Mouse (Mus musculus) embryonic facial prominence, embryonic 10.5 days (tissue): ENCODE measurements around the gene 6330409D20Rik. TPM values are rescaled to one million over a fixed set of nuclear protein-coding genes. Genes with fewer than 3 reads are reported as not detected.

Source experiments
- DNase-seq: peaks from one replicate; pipeline ENCODE4 v3.0.0-alpha.2; 2017; ENCODE audit warnings: low spot score
- H3K27ac ChIP-seq: fragments of 300-500 bp; sonication (generic); replicated peaks from 2 replicates; pipeline ENCODE4 v1.5.1; 2016; ENCODE audit warnings: mild to moderate bottlenecking
- H3K27me3 ChIP-seq: fragments of 300-500 bp; sonication (generic); replicated peaks from 2 replicates; pipeline ENCODE4 v1.6.1; 2016; ENCODE audit warnings: low read depth, mild to moderate bottlenecking; ENCODE audit not compliant: poor library complexity, severe bottlenecking
- H3K36me3 ChIP-seq: fragments of 300-500 bp; sonication (generic); replicated peaks from 2 replicates; pipeline ENCODE4 v1.6.1; 2016; ENCODE audit warnings: mild to moderate bottlenecking, moderate library complexity
- H3K4me1 ChIP-seq: fragments of 300-500 bp; sonication (generic); 2 replicates; pipeline ENCODE4 v1.6.1; 2016
- H3K4me3 ChIP-seq: fragments of 300-500 bp; sonication (generic); 2 replicates; pipeline ENCODE4 v1.5.1; 2016; ENCODE audit warnings: mild to moderate bottlenecking, moderate library complexity
- H3K9me3 ChIP-seq: fragments of 300-500 bp; sonication (generic); 2 replicates; pipeline ENCODE4 v1.6.1; 2016; ENCODE audit warnings: mild to moderate bottlenecking
- WGBS: fragments of 180-500 bp; shearing (Covaris S2); methylation state at CpG from one replicate; pipeline ENCODE4 v1.1.7; 2016; 5-methylcytosine and 5-hydroxymethylcytosine counted together
- microRNA counts: library from miRNA; unstranded; fragments of <30 nt; microRNA quantifications from one replicate; lab custom pipeline; 2017
- microRNA-seq: library from miRNA; unstranded; fragments of <30 nt; microRNA quantifications from one replicate; pipeline ENCODE4, GENCODE M21; 2017
- polyA plus RNA-seq: library from polyadenylated mRNA; unstranded; fragments of >200 nt; fragmentation: Nextera tagmentation; extraction: Ambion mirVana; gene quantifications from 2 replicates; pipeline ENCODE4 v1.2.1, GENCODE M21; 2016

Gene 6330409D20Rik
- polyA plus RNA-seq, 1 experiment from 2014 or later, result 0.57 TPM

DNA sequence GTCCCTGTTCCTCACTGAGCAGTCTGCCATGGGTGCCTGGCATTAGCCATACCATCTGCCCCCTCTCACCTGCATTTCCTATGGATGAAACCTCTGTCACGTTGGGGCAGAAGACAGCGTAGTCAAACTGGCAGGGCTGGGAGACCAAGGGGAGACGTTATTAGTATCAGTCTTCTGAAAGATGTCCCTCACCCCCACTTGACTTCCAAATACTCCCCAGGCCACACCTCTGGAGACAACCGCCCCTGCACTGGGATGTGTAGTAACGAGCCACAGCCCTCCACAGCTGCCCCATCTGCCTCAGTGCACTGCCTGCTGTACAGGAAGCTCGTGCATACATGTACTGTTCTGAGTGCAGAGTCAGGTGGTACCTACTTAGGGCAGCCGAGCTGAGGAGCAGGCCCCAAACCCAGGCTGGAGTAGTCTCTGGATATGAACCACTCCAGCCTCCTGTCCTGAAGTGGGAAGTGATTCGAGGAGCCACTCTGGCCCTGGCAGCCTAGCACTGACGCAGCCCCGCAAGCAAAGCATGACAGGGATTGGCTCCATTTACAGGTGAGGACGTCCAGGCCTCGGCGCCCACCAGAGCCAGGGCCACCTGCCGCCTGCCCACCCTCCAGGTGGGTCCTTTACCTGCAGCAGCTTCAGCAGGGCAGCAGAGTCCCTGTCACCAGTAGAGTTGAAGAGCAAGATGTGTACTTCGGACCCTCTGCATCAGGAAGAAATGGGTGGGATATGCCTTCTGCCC is 56.0 kb downstream of the 6330409D20Rik start:
- no peak for DNase-seq
- Histone ChIP-seq H3K27me3 (no peaks in the 10 kb centered on the region), H3K4me1 (peaks cover 31% of the 10 kb centered on the region), H3K9me3 (no peaks in the 10 kb centered on the region), H3K27ac (no peak overlapping the region), H3K36me3 (peaks cover 70% of the 10 kb centered on the region), H3K4me3 (no peak overlapping the region)
- 92% methylated on average over 15 of the region's 15 CpGs for WGBS

DNA sequence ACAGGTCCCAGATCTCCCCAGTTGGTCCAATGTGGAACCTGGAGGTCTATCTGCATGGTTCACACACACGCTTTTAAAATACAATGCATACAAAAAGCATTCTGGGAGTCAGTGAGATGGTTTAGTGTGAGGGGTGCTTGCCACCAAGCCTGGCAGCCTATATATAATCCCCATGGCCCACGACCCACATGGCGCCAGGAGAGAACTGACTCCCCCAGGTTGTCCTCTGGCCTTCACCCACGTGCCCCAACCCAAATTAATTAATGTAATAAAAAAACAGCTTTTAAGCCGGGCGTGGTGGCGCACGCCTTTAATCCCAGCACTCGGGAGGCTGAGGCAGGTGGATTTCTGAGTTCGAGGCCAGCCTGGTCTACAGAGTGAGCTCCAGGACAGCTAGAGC is 57.1 kb downstream of the 6330409D20Rik start:
- H3K36me3 ChIP-seq, result peaks cover 70% of the 10 kb centered on the region
- H3K4me1 ChIP-seq, result peaks cover 26% of the 10 kb centered on the region
- no peak overlapping the region for H3K27ac ChIP-seq
- H3K9me3 ChIP-seq, result no peaks in the 10 kb centered on the region
- H3K4me3 ChIP-seq, result no peak overlapping the region
- H3K27me3 ChIP-seq, result no peaks in the 10 kb centered on the region
- DNase-seq, result no peak
- WGBS, result 93% methylated on average over 10 of the region's 10 CpGs

DNA sequence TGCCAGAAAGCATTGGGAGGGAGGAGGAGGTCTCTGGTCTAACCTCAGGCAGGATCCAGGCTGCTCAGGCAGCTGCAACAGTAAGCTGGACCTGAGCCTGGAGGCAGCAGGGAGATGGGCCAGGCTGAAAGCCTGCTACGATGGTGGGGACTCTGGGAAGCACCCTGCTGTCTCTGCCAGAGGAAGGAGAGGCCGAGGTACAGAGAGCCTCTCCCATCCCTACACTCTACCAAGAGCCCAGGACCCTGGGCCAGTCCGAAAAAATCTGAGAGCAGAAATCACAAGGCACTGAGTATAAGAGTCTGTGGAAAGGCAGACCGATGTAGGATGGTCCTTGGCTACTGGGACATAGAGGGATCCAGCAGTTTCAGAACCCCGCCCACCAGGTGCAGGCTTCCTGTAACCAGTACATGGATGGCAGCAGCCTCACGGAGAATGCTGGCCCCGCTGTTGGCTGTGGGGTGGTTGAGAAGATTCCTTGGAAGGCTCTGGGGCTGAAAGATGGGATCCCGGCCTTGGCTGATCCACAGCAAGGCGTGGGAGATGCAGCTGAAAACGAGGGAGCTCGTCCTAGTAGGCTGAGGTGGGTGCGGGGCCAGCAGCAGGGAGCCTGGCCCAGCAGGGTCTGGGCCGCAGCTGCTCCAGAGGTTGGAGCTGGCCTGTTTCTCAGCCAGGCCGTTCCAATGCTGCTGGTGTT is 57.9 kb downstream of the 6330409D20Rik start:
- Histone ChIP-seq H3K36me3 (peaks cover 64% of the 10 kb centered on the region), H3K4me3 (no peak overlapping the region), H3K9me3 (no peaks in the 10 kb centered on the region), H3K27me3 (no peaks in the 10 kb centered on the region), H3K27ac (no peak overlapping the region), H3K4me1 (peaks cover 26% of the 10 kb centered on the region)
- DNase-seq, result no peak
- WGBS, result 85% methylated on average over 14 of the region's 14 CpGs

MicroRNA genes within 50 kb of the gene (microRNA counts, 519-probe panel; counts per million panel counts)
- microRNA mmu-miR-2861 (lab: Ali Mortazavi, UCI), result 188 counts per million, percentile 57 among the panel's probes with 10 or more counts

Small RNA genes lying within 50 kb of the gene (microRNA-seq; reads per million reads assigned to microRNA genes)
- gene Mir2861 (not detected), gene Mir3960 (not detected), gene Mir8093 (not detected)

Other genes with a start within 250 kb of the 6330409D20Rik start
- 11.8 and 12.3 TPM in 2 replicates for gene Fam102a, start 205.7 kb downstream of the 6330409D20Rik start, polyA plus RNA-seq
- 109 and 111 TPM in 2 replicates for gene Dpm2, start 170.2 kb downstream of the 6330409D20Rik start, polyA plus RNA-seq
- gene Pip5kl1, start 166.2 kb downstream of the 6330409D20Rik start, polyA plus RNA-seq, result 2.0 and 2.1 TPM in 2 replicates
- 0.11 TPM in 2 replicates for gene 9430097D07Rik, start 165.3 kb downstream of the 6330409D20Rik start, polyA plus RNA-seq
- 25.1 and 26.4 TPM in 2 replicates for gene St6galnac4, start 153.9 kb downstream of the 6330409D20Rik start, polyA plus RNA-seq
- gene St6galnac6, start 141.3 kb downstream of the 6330409D20Rik start, polyA plus RNA-seq, result 17.1 and 17.3 TPM in 2 replicates
- 20.5 and 24.7 TPM in 2 replicates for gene Ak1, start 119.3 kb downstream of the 6330409D20Rik start, polyA plus RNA-seq
- 23.7 and 25.5 TPM in 2 replicates for gene Eng, start 94.4 kb downstream of the 6330409D20Rik start, polyA plus RNA-seq
- 33.5 and 35.5 TPM in 2 replicates for gene Fpgs, start 36.9 kb downstream of the 6330409D20Rik start, polyA plus RNA-seq
- 130 and 135 TPM in 2 replicates for gene Cdk9, start 27.9 kb downstream of the 6330409D20Rik start, polyA plus RNA-seq
- gene Sh2d3c, start 20.0 kb downstream of the 6330409D20Rik start, polyA plus RNA-seq, result 27.1 and 27.5 TPM in 2 replicates
- 48.9 and 53.5 TPM in 2 replicates for gene Tor2a, start 16.2 kb upstream of the 6330409D20Rik start, polyA plus RNA-seq
- gene Ttc16, start 34.6 kb upstream of the 6330409D20Rik start, polyA plus RNA-seq, result 0.31 and 0.34 TPM in 2 replicates
- 5.3 and 6.4 TPM in 2 replicates for gene Ptrh1, start 34.8 kb upstream of the 6330409D20Rik start, polyA plus RNA-seq
- 0.54 and 0.60 TPM in 2 replicates for gene Cfap157, start 43.4 kb upstream of the 6330409D20Rik start, polyA plus RNA-seq
- gene Stxbp1, start 106.2 kb upstream of the 6330409D20Rik start, polyA plus RNA-seq, result 24.4 and 25.1 TPM in 2 replicates
- 43.9 and 46.4 TPM in 2 replicates for gene Fam129b, start 135.1 kb upstream of the 6330409D20Rik start, polyA plus RNA-seq
- 196 and 200 TPM in 2 replicates for gene Rpl12, start 220.5 kb upstream of the 6330409D20Rik start, polyA plus RNA-seq
- gene Lrsam1, start 220.6 kb upstream of the 6330409D20Rik start, polyA plus RNA-seq, result 7.8 and 8.9 TPM in 2 replicates
- 19.7 and 21.5 TPM in 2 replicates for gene Slc2a8, start 241.1 kb upstream of the 6330409D20Rik start, polyA plus RNA-seq